Mouse (Mus musculus) naive thymus-derived CD4-positive, alpha-beta T cell, adult 2 months (primary cell): ENCODE results near the gene Myd88.

Experiments used
- DNase-seq: peaks from one replicate; pipeline ENCODE4 v3.0.0-alpha.2; 2011; ENCODE audit warnings: low read depth

Gene Myd88

DNA sequence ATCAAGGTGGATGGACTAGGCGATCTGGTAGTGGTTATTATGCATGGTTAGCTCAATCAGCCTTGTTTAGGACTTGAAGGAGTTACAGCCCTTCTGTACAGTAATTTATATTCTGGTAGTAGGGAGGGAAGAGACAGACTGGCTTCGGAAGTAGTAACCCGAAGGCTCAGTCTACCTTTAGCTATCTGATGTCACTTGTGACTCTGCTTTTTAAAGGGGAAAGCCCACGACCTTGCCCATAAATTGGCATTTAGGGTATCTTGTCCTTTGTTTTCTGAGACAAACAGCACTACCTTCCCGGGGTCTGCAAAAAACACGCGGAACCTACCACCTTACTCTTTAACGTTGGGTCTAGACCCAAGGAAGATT, 1.0 kb downstream of the Myd88 start:
- DNase-seq: no peak

DNA sequence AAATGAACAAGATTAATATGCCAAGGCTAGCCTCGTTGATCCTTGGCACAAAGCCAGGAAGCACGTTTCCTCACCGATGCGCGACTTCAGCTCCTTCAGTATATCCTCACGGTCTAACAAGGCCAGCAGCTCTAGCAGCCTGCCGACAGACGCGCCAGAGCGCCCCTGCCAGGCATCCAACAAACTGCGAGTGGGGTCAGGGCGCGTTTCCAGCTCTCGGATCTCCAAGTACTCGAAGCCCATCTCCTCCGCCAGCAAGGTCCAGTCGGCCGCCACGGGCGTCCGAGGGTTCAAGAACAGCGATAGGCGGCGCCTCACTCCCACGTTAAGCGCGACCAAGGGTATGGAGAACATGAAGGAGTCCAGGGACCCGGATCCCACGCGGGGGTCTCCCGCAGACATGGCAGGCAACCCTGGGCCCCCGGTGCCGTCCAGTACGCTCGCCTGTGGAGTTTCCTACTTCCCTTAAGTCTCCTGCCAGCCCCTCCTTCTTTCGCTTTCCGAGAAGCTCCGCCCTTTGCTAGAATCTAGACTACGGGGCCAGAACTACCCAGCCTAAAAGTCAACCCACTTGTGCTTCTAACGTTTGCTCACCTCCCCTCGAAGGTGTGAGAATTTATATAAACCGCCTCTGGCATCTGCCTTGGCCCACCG, 1.5 kb downstream of the Myd88 start, which contains the start of gene Acaa1a:
Gene Acaa1a (plus strand): TSS at position 119 of the 654 bp plus-strand sequence.
- DNase-seq: peak; percentile 82

DNA sequence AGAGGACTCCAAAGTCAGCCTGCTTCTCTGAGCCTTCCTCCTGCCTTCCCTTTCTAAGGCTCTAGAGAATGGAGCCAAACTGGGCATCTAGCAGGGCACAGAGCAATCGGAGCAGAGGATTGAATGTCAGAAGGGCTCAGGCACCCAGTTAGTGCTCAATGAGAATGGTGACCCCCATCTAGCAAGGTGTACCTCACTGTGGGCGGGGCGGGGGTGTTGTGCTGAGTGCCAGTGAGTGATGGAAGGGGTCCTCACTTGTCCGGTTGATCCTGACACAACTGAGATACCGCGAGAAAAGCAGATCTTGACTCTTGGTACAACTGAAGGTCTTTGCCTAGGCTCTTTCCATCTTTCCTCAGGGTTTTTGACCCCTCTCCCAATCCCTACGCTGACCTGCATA, 2.1 kb downstream of the Myd88 start:
- no peak for DNase-seq

DNA sequence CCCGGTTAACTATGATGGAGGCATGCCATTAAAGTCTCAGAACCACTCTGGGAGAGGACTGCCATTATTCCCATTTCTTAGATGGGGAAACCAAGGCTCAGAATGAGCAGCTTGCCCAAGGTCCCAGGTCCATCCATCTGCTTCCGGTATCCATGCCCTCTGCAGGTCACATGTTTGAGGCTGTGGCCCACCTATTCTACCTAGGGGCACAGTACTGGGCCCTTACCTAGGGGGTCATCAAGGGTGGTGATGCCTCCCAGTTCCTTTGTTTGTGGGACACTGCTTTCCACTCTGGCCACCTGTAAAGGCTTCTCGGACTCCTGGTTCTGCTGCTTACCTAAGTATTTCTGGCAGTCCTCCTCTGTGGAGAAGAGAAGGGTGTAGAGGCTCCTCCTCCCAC, 2.9 kb downstream of the Myd88 start:
- no peak for DNase-seq

DNA sequence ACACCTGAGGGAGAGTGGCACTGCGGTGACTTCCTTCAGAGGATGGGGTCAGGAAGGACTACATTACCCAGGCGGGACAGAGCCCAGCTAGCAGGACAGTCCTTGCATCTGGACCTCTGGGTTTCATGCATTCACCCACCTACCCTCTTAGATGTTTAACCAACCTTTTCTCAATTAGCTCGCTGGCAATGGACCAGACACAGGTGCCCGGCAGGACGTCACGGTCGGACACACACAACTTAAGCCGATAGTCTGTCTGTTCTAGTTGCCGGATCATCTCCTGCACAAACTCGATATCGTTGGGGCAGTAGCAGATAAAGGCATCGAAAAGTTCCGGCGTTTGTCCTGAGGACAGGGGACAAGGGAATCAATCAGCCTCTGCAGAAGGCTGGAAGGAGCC, 3.4 kb downstream of the Myd88 start:
- DNase-seq: no peak

DNA sequence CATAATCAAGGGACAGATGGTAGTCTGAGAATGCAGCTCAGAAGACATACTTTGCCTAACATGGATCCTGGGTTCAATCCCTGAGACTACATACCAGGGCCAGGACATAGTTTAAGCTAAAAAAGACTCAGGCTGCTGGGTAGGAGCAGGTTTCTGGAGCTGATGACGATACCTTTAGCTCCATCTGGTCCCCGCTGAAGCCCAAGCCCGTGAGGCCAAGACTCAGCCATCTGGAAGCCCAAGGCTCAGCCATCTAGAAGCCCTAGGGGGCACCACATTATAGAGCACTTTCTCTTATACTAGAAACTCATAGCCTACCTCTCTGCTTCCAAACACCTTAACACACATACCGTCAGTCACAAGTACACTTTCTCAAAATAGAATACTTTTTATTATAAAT, 5.6 kb downstream of the Myd88 start:
- no peak for DNase-seq

DNA sequence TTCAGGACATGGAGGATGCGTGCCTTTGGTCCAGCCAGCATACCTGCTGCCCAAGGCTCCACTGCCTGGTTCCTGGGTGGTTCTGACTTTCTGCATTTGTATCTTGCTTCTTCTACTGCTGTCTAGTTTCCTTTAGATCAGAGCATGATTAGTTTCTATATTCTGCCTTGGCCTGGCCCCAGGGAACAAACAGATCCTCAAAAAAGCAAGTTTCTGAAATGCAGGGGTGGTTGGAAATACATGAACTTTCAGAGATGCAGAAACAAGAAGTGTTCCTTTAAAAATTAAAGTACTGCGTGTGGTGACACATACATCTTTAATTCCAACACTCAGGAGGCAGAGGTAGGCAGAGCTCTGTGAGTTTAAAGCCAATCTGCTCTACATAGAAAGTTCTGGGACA, 6.4 kb downstream of the Myd88 start:
- DNase-seq: peak; percentile 25

DNA sequence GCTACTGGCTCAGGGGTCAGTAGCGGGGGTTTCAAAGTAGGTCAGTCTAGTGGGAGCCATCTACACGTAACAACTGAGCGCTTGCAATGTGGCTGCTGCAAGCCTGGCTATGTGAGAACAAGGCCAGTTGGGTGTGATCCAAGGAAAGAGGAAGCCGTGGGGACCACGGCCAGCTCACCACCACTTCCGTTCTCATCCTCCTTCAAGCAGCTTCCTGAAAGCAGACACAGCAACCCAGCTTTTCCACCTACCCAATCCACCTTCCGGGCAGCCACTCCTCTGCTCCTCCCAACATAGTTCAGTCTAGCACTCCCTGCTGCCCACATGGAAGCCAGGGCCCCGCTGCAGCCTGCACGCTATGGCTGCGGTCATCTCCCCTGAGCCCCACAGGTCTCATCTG, 6.9 kb downstream of the Myd88 start:
- peak; percentile 57 for DNase-seq

DNA sequence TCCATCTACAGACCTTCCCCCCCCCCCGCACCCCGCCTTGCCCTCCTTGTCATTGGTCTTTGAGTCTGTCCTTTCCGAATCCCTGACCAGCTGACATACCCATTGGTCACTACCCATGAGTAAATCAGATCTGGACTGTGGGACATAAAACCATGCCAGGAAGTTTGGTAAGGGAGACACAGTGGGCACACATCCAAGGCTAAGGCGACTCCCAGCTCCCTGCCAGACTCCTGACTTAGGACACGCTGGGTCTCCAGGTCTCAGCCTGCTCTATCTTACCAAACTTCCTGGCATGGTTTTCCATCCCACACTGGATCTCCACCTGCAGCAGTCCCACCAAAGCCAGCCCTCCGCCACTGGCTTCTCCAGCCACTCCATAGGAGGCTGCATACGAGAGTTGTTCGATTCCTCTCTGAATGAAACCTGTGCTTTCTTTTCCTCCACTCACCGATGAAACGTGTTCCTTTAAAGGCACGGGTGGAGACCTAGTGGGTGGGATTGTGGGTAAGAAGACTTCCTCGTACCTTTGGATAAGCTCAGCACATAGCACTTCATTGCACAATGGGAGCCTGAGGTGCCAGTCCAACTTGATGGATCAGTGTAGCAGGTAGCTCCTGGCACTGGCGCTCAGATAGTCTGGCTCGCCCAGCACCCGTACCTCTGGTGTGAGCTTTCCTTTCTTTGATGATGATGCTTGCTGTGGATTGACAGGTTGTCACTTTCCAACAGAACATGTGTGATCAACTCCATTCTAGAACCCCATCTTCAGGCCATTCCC, 10.8 kb downstream of the Myd88 start:
- no peak for DNase-seq

DNA sequence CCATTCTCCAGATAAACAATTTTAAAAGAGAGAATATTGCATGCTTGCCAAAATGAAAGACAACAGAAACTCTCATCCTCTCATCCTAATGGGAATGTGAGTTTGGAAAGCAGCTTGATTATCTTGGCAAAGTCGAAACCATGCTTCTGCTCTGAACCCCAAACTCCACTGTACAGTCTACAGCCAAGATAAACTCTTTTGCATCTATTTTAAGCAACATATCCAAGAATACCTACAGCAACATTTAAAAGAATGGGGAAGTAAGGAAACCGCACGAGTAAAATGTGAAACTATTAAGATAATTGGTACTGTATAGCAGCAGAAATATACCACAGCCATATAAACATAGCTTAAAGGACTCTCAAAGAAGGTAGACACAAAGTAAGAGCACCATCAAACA, 12.7 kb downstream of the Myd88 start:
- DNase-seq: no peak

DNA sequence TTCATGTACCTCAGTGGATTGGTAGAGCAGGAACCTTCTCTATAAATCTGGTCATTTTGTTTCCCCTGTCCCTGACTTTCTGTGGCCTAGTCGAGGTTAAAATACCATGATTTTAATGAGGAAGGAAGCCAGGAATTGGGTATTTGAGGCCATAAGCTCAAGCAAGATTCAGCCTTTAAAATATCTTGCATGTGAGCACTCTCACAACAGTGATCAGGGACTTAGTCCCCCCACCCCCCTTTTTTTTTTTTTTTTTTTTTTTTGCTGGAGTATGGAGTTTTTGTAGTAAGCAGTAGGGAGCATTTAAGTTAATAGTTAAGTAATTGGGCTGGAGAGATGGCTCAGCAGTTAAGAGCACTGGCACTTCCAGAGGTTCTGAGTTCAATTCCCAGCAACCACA, 17.1 kb downstream of the Myd88 start:
- DNase-seq: no peak

DNA sequence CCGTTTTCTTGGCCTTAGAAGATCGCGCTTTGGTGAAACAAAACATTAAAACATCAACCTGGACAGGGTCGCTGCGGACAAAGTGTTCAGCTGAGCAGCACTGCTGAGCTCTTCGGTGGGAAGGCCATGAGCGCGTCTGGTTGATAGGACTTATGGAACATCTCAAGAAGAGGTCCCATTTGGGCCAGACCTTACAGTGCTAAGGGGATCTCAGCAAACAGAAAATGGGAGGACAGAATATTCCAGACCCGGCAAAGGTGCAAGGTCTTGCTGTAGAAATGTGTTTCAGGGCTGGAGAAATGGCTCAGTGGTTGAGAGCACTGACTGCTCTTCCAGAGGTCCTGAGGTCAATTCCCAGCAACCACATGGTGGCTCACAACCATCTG, 18.0 kb downstream of the Myd88 start:
- DNase-seq: no peak

DNA sequence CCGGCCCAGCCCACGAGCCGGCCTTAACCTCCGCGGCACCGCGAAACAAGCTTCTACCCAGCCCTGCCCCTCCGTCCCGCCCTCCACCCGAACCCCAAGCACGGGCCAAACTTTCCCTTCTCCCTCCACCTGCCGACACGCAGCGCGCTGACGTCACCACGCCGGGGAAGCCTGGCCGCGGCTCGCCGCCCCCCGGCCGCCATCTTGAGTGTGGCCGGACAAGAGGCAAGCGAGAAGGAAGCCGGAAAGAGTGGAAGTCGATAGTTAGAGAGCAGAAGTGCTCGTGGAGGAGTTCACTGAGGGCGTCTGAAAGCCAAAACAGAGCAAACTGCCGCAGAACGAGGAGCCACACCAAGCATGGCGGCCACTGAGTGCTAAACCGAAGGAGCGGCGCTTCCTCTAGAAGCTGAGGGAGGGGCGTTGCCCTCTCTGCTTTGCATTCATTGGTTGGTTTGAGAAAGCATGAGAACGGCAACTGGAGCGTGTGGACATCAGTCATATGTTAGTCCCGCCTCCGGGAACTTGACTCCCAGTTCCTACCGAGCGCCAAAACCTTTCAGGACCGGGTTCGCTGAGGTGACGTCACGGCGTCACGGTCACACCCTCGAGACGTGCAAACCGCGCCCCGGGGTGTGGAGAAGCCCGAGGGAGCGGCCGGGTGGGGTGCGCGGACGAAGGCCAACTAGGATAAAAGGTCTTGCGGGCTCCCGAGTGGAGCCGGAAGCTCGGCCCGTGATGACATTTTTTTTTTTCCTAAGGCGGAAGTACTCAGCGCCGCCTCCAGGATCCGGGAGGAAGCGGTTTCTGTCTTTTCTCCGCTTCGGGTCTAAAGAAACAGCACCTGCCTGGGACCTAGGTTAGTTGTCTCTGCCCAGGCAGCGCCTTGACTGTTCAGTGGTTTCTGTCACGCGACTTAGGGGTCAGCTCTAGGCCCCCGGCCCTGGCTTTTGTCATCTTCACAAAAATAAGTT, 18.6 kb downstream of the Myd88 start, which contains the start of gene Oxsr1:
Gene Oxsr1 (minus strand): TSS at position 139 of the 971 bp plus-strand sequence.
- DNase-seq: peak; percentile 100

DNA sequence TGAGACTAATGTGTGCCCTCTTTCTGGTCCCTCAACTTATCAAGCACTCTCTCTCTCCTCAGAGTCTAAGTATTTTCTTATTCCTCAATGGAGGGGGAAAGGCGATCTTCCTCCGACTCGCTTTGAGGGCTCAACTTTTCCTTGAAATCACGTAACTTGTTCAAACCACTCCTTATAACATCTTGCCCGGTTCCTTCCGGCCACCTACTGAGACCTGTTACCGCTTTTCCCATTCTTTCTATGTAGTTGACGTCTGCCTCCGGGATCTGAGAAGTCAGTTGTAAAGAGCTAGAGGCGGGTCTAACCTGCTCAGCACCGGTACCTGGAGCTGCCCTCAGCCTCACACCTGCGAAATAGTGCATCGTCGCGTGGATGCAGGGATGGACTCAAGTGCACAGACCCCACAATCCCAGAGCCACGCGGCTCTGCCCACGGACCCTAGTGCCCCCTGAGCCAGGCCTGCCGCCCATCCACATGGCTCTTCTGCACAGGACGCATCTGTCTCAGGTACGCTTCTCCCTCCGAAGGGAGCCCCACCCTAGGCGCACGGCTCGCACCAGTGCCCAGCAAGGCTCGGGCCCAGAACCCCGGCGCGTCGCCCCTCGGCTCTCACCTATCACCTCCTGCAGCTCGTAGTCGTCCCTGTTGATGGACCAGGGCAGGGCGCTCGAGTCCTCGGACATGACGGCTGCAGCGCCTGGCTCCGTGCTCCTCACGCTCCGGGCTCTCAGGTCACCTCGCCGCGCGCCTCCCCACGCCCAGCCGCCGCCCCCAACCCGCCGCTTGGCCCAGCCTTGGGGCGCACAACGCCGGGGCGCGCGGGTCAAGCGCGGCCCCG, 19.6 kb downstream of the Myd88 start:
- peak; percentile 52 for DNase-seq

DNA sequence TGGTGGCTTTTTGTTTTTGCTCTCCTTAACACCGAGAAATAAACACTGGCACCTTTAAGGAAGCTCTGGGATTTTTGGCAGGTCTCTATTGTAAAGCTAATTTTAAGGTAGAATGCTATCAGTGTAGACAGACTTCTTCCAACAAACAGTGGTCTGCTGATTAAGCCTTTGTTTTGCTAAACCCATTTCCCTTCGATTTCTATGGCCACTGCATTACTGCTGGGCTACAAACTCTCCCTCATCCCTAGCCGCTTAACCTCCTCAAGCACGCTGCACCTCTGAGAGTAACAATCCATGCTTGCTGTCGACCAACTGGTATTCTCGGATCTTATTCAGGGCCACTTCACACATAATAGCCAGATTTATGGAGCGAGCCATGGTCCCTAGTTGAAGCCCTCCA, 20.3 kb downstream of the Myd88 start:
- DNase-seq: peak; percentile 28

DNA sequence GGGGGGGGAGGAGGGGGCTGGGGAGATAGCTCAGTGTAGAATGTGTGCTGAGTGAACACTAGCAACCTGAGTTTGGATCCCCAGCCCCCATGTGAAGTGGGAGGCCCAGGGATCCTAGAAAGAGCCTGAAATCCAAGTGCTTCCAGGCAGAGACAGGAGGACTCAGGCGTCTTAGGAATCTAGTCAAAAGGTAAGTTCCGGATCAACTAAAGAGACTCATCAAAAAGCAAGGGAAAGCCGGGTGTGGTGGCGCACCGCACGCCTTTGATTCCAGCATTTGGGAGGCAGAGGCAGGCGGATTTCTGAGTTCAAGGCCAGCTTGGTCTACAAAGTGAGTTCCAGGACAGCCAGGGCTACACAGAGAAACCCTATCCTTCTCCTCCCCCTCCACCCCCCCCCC, 20.8 kb downstream of the Myd88 start:
- DNase-seq: no peak

DNA sequence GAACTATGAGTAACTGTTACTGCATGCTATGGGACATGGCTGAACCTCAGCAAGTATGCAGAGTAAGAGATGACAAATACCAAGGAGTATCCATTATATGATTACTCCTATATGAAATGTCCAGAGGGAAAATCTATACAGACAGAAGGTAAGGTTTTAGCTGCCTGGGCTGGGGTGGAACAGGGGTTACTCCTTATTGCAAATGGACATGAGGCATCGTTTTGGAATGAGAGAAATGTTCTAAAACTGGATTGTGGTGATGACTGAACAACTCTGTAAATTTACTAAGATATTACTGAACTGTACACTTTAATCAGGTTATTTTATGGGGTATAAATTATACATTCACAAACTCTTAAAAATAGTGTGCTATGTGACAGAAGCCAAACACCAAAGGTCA, 22.3 kb downstream of the Myd88 start:
- DNase-seq: no peak

DNA sequence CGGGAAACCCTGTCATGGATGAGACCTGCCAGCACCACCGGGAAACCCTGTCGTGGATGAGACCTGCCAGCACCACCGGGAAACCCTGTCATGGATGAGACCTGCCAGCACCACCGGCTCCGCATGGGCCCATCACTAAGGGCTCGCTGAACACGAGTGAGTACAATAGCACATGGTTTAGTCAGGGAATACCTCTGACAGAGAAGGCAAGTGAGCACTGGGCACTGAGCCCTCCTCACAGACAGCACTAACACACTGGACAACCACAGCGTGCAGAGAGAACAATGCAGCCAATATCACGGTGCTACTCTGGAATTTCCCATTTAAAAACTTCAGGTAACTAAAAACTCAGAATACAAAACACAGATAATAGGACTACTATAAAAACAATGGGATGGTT, 28.1 kb downstream of the Myd88 start:
- DNase-seq: no peak

DNA sequence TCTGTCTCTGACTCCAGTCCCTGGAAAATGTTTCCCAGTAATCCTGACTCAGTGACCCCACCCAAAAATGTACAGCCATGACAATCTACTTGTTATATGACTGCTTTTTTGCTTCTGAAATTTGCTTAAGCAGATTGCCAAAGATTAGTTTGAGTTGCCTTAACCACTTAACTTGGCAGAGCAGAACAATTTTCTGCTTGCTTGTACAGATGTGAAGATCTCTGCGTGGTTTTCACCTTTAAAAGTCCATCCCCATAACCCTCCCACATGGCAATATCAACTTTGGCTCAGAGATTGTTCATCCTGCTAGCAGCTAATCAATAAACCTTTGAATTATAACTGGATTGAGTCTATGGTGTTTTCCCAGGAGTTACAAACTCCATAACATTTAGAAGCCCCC, 32.1 kb downstream of the Myd88 start:
- no peak for DNase-seq

DNA sequence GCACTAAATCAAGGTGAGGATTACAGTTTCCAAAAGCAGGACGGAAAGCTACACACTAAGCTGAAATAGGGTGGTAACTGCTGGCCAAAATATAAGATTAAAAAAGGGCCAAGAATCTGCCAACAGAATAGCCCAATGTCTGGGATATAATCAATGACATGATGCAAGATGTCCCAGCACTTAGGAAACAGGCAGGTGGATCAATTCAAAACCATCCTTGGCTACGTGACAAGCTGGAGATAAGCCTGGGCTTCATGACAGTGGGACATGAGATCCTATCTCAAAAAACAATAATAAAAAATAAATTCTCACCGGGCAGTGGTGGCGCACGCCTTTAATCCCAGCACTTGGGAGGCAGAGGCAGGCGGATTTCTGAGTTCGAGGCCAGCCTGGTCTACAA, 35.3 kb downstream of the Myd88 start:
- no peak for DNase-seq

DNA sequence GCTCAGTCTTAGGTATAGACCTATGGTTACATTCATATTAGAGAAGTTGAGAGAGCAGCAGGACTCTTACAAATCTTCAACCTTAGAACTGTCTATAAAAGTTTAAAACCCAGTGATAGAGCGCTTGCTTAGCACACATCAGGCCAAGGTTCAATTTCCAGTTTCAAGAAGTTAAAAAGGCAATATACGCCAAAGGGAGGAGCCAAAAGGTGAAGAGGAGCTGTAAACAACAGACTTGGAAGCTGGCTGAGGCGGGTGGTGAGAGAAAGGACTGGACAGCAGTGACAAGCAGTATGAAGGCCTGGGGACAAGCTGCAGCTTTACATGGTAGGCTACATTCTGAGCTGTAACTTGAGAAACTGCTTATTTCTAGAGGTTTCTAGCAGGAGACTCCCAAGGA, 42.6 kb downstream of the Myd88 start:
- DNase-seq: no peak

DNA sequence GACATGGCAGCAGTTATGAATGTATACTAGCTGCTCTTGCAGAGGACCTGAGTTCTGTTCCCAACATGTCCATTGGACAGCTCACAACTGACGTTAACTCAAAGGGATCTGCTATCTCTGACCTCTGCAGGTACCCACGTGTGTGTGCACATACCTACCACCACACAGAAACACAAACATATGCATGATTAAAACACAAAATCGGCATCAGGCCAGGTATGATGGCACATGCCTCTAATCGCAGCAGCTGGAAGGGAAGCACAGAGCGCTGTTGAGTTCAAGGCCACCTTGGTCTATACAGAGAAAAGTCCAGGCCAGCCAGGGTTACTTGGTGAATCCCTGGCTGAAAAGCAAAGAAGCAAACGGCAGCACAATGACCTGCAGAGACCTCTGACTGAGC, 43.5 kb downstream of the Myd88 start:
- no peak for DNase-seq
